Mouse (Mus musculus): ENCODE results near the gene L1td1.

- TF ChIP-seq CTCF (IDR thresholded peaks at IDR 0.05; ENCODE audit: low read depth), result no peak
- TF ChIP-seq EP300 (IDR thresholded peaks at IDR 0.05; ENCODE audit: low read depth), result no peak
Observed at GRCm38 (mm10) chr4:98743906-98744210, 17.3 kb downstream of the L1td1 start.
